Mouse (Mus musculus) hindbrain, postnatal 0 days (tissue): ENCODE measurements around the gene Gclm. TPM values are rescaled to one million over a fixed set of nuclear protein-coding genes. Genes with fewer than 3 reads are reported as not detected.

Source experiments
- ATAC-seq: fragments of 200-750 bp; cut with Nextera tagmentation; 2 replicates; pipeline ENCODE4 v1.8.0; 2017; ENCODE audit warnings: mild to moderate bottlenecking, moderate TSS enrichment, moderate library complexity
- DNase-seq: peaks from one replicate; pipeline ENCODE4 v3.0.0-alpha.2; 2015; ENCODE audit warnings: low spot score
- H3K27ac ChIP-seq: fragments of 300-500 bp; sonication (generic); 2 replicates; pipeline ENCODE4 v1.5.1; 2014; ENCODE audit warnings: mild to moderate bottlenecking
- H3K27me3 ChIP-seq: fragments of 300-500 bp; sonication (generic); 2 replicates; pipeline ENCODE4 v1.6.1; 2014; ENCODE audit warnings: low read length, mixed read lengths; ENCODE audit not compliant: insufficient read depth
- H3K36me3 ChIP-seq: fragments of 300-500 bp; sonication (generic); 2 replicates; pipeline ENCODE4 v1.6.1; 2014; ENCODE audit warnings: low read length, mixed read lengths; ENCODE audit not compliant: insufficient read depth
- H3K4me1 ChIP-seq: fragments of 300-500 bp; sonication (generic); 2 replicates; pipeline ENCODE4 v1.6.1; 2014; ENCODE audit warnings: antibody characterized with exemption, low read length, mixed read lengths; ENCODE audit not compliant: insufficient read depth
- H3K4me2 ChIP-seq: fragments of 300-500 bp; sonication (generic); 2 replicates; pipeline ENCODE4 v1.6.1; 2014; ENCODE audit warnings: low read depth, mild to moderate bottlenecking, low read length, moderate library complexity, mixed read lengths
- H3K4me3 ChIP-seq: fragments of 300-500 bp; sonication (generic); 2 replicates; pipeline ENCODE4 v1.5.1; 2014; ENCODE audit warnings: low read length
- H3K9ac ChIP-seq: fragments of 300-500 bp; sonication (generic); replicated peaks from 2 replicates; pipeline ENCODE4 v1.6.1; 2014; ENCODE audit warnings: mild to moderate bottlenecking, low read length, moderate library complexity, mixed read lengths
- H3K9me3 ChIP-seq: fragments of 300-500 bp; sonication (generic); 2 replicates; pipeline ENCODE4 v1.6.1; 2016; ENCODE audit warnings: low read length, mixed read lengths
- CTCF ChIP-seq: IDR thresholded peaks from 2 replicates; pipeline ENCODE4 v1.5.1; 2016; ENCODE audit warnings: antibody characterized with exemption, control low read depth, low read depth
- WGBS: fragments of 180-500 bp; shearing (Covaris S2); extraction: QIAGEN DNeasy Blood & Tissue Kit; methylation state at CpG from one replicate; pipeline ENCODE4 v1.1.7; 2014; 5-methylcytosine and 5-hydroxymethylcytosine counted together
- polyA plus RNA-seq: library from polyadenylated mRNA; unstranded; fragments of >200 nt; fragmentation: Nextera tagmentation; extraction: Ambion mirVana; gene quantifications from 2 replicates; pipeline ENCODE4 v1.2.1, GENCODE M21; 2015
- total RNA-seq: library from RNA; depleted of rRNA; stranded (reverse); fragments of >200 nt; gene quantifications from 2 replicates; pipeline ENCODE4 v1.2.3, GENCODE M21; 2014

Gene Gclm
- total and polyA plus RNA-seq, 2 experiments from 2014 or later, result 36.9 to 67.6 TPM

DNA sequence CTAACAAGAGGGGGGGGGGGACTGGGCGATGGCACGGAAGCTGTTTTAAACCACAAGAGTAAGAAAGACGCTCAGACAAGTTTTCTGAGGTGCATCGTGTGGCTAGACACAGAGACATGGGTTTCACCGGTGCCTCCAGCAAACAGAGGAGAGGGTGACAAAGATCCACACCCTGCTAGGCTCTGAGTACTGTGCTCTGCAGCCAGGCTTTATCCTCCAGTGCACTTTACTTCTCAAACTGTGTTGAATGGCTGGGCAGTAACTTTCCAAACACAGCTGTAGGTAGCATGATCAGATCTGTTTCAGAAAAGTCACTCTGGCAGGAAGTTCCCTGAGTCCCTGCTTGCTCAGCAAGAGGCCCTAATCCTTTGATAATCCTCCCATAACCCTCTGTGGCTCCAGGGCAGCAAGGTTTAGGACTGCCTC lies 43.0 kb upstream of the Gclm start:
- Histone ChIP-seq H3K4me1 (0 out of 2 replicates have a peak, but pooled peaks cover 8% of the 10 kb centered on the region), H3K27ac (no peak overlapping the region), H3K4me2 (no peak overlapping the region), H3K4me3 (no peak overlapping the region), H3K9me3 (no peaks in the 10 kb centered on the region), H3K36me3 (no peaks in the 10 kb centered on the region), H3K9ac (no peak overlapping the region), H3K27me3 (no peaks in the 10 kb centered on the region)
- 32% methylated on average over 5 of the region's 5 CpGs for WGBS
- TF ChIP-seq CTCF, result no peak
- DNase-seq (no peak), ATAC-seq (no peak)

DNA sequence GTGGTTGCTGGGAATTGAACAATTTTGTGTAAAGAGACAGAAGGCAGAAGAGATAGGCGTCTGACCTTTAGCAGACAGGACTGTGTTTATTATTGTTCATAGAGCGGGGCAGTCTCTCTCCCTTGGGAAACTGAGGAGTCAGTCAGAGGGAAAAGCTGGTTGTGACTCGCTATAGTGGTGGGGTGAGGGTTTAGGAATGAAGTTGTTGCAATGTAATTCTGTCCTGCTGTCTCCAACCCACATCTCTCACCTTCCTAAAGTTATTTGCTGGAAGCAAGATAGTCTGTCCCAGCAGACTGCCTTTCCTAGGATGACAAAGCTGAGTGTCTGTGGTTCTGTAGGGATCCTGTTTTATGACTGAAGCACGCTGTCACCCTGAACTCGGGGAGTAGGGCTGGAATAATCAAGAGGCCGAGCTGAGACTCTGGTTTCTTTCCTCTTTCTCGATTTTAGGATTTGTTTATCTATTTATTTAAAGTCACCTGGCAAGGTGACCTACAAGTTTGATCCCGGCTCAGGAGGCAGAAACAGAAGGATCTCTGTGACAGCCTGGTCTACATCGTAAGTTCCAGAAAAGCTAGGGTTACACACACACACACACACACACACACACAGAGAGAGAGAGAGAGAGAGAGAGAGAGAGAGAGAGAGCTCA lies 41.6 kb upstream of the Gclm start:
- Histone ChIP-seq H3K36me3 (no peaks in the 10 kb centered on the region), H3K4me3 (no peak overlapping the region), H3K27me3 (no peaks in the 10 kb centered on the region), H3K4me1 (0 out of 2 replicates have a peak, but pooled peaks cover 8% of the 10 kb centered on the region), H3K27ac (no peak overlapping the region), H3K9ac (no peak overlapping the region), H3K9me3 (no peaks in the 10 kb centered on the region), H3K4me2 (no peak overlapping the region)
- DNase-seq (no peak), ATAC-seq (no peak)
- TF ChIP-seq CTCF, result no peak
- WGBS, result 86% methylated on average over 9 of the region's 9 CpGs

DNA sequence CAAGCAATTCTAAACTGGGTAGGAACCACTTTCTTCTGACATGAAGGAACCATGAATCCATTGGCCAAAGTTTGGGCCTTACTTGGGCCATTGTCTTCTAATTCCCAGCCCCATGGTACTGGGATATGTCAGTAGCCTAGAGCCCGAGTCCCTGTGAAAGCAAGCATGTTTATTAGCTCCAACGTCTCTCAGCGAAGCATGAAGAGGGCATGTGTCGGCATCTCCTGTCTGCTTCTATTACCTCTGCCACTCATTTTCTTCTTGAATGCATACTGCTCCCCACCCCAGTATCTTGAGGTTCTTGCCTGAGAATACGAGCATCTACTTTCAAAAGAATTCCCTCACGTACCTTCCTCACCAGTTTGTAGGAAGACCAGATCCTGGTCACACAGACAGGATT lies 39.6 kb upstream of the Gclm start:
- Histone ChIP-seq H3K36me3 (no peaks in the 10 kb centered on the region), H3K27ac (peak overlapping the region; percentile 56), H3K4me3 (no peak overlapping the region), H3K9ac (no peak overlapping the region), H3K27me3 (no peaks in the 10 kb centered on the region), H3K4me2 (no peak overlapping the region), H3K4me1 (0 out of 2 replicates have a peak, but pooled peaks cover 8% of the 10 kb centered on the region), H3K9me3 (no peaks in the 10 kb centered on the region)
- DNase-seq (peak; percentile 33), ATAC-seq (peak; percentile 36; the same call in 1 of the 2 replicates)
- 69% methylated on average over 6 of the region's 6 CpGs for WGBS
- TF ChIP-seq CTCF, result no peak

DNA sequence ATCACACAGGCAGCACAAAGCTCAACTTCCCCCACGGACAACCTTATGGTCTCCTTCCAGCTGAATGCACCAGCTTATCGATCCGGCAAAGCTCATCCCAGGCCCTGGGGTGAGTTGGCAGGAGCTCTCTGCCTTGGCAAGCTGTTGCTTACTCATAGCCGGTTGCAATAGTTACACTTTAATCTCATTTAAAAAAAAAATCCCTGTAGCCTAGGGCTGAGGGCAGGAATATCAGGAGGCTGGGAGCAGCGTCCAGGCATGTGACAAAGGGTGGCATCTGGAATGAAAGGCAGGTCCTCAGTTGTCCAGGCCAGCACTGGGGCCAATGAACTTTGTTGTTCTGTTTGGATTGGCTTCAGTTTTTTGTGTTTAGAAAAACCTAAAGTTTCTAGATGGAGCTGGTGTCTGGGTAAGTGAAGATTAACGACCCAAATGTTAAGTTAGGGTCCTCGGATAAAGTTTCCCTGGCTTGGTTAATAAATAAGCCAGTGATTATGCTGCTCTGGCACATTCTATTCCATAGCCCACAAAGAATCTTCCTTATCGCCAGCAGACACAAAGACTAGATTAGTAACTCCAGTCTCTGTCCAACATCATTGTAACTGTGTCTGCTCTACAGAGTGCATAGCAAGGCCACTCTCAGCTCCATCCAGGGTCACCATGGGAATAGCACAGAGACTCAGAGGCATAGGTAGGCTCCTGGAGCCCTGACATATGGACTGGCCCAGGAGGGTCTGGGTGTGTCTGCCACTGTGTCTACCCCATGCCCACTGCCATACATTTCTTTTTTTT lies 38.9 kb upstream of the Gclm start:
- Histone ChIP-seq H3K27me3 (no peaks in the 10 kb centered on the region), H3K36me3 (no peaks in the 10 kb centered on the region), H3K27ac (peak overlapping the region; percentile 56; the same call in 1 of the 2 replicates), H3K9me3 (no peaks in the 10 kb centered on the region), H3K4me3 (no peak overlapping the region), H3K4me1 (0 out of 2 replicates have a peak, but pooled peaks cover 8% of the 10 kb centered on the region), H3K9ac (no peak overlapping the region), H3K4me2 (no peak overlapping the region)
- ATAC-seq, result peak; percentile 83
- DNase-seq, result peak; percentile 82
- 39% methylated on average over 8 of the region's 8 CpGs for WGBS
- TF ChIP-seq CTCF, result no peak

DNA sequence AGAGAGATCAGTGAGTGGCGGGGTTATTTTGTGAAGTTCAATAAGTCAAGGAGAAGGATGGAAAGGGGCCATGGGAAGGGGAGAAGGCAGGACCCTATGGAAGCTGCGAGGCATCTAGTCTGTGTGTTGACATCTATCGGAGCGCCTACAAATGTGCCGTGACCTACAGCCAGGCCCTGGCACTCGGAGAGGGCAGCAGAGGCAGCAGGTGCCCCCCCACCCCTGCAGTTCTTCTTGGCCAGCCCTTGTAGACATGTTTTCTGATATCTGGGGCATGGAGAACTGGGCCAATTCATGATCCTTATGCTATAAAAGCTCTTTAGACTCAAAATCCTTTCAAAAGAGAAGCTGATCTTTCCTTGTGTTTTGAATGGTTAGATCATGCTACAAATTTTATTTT lies 37.6 kb upstream of the Gclm start:
- WGBS, result 53% methylated on average over 6 of the region's 6 CpGs
- no peak for ATAC-seq
- Histone ChIP-seq H3K36me3 (no peaks in the 10 kb centered on the region), H3K4me1 (0 out of 2 replicates have a peak, but pooled peaks cover 8% of the 10 kb centered on the region), H3K27me3 (no peaks in the 10 kb centered on the region), H3K27ac (no peak overlapping the region), H3K4me2 (no peak overlapping the region), H3K9me3 (no peaks in the 10 kb centered on the region), H3K4me3 (no peak overlapping the region), H3K9ac (no peak overlapping the region)
- no peak for TF ChIP-seq CTCF
- DNase-seq, result no peak

DNA sequence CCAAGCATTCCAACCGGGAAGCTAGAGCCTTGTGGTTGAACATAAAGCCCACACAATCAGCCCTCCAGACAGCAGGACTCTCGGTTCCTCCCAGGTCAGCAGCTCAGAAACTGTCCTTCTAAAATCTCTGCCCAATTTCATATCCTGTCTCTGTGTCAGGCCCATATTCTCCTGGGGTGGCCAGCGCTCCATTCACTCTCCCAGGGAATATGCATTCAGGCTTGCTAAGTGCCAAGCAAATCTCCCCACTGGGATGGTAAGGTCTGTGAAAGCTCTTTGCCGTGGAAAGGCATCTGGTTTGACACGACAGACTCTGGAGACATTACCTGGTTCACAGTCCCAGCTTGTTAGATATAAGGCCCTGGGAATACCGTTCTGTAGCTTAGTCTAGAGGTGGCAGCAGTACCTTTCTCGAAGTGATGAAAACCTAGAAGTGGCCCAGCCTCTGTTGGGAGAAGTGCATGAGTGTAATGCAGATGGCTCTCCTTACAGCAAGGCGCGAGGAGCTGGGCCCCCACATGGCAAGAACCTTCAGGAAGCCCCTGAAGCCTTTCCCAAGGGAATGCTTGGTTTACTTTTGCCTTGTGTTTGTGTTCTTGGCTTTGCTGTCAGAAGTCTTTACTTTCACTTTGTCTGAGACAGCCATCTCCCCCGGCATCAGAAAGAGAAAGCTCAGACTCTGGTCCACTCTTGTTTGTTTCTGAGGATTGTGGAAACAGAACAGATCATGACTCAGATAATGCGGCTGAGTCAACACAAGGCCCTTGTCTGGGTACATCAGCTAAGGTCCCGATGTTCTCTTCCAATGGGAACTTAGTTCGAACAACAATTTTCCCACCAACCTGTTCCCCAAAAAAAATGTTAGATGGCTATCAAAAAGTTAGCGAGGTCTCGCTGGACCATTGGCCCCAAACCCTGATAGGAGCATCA lies 36.8 kb upstream of the Gclm start:
- 0 out of 2 replicates have a peak, but pooled peaks cover 8% of the 10 kb centered on the region for H3K4me1 ChIP-seq
- H3K9ac ChIP-seq, result no peak overlapping the region
- no peak for TF ChIP-seq CTCF
- no peak overlapping the region for H3K4me3 ChIP-seq
- no peak overlapping the region for H3K27ac ChIP-seq
- H3K9me3 ChIP-seq, result no peaks in the 10 kb centered on the region
- no peaks in the 10 kb centered on the region for H3K36me3 ChIP-seq
- no peaks in the 10 kb centered on the region for H3K27me3 ChIP-seq
- no peak overlapping the region for H3K4me2 ChIP-seq
- no peak for ATAC-seq
- no peak for DNase-seq
- 78% methylated on average over 15 of the region's 15 CpGs for WGBS
